Mouse (Mus musculus) adrenal gland, adult 18-20 months (tissue): ENCODE results near the gene Dhh. TPM values are rescaled to one million over a fixed set of nuclear protein-coding genes. Genes with fewer than 3 reads are reported as not detected.
A peak's percentile ranks its signal among the peaks of the same experiment; 100 is the strongest.

Experiments used
- DNase-seq, 2 experiments: peaks; one replicate each; pipeline ENCODE4 v3.0.0; 2021 to 2022; ENCODE audit warnings: low spot score in 2 of 2
- total RNA-seq, 2 experiments: library from RNA; stranded (reverse); gene quantifications; 1 replicate in 1 of 2; 2 replicates in 1 of 2; pipeline ENCODE4 v1.2.3; 2021

Gene Dhh
- total RNA-seq, 2 experiments from 2014 or later: 0.86 to 2.1 TPM

GRCm38 (mm10) chr15:98877331-98877730 lies 21.0 kb downstream of the Dhh start:
- DNase-seq: peak in 1 of 2 experiments; percentile 63

DNA sequence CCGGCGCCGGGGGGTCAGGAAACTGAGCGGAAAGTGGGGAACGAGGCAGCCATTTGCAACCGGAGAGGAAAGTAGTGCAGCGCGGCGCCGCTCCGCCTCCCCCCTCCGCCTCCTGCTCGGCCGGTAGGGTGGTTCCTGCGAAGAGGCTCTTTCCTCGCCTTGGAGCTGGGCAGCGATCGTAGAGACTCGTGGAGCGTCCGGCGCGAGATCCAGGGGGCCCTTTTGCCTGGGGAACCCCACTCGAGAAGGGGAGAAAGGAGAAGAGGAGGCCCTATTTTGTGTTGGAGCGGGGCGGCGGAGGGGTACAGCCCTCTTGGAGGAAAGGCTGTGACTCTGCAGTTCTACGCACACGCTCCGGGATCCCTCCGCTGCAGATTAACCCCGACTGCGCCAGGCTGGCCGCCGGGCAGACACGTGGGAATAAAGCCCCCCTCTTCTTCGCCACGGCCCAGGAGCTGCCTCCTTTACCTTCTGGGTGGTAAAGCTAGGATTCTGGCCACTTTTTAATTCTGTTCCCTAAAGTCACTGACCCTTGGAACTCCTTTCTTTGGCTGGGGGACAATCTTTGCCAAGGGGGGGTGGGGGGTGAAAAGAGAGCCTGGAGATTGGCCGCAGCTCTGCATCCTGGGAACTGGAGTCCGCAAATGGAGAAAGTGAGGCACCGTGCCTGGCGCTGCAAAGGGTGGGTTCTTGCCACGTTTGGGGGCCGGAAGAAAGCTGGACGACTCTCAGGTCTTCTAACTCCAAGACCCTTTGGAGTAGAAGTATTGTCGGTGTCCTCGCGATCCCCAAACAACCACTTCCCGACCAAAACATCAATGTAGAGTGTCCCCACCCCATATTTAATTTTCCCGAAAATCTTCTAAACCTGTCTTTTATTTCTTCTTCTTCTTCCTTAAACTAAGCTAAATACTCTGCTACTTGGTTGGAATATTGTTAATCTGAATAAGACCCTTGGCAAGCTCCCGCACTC lies 26.1 kb downstream of the Dhh start:
- DNase-seq: peak; percentile 85 to 88

DNA sequence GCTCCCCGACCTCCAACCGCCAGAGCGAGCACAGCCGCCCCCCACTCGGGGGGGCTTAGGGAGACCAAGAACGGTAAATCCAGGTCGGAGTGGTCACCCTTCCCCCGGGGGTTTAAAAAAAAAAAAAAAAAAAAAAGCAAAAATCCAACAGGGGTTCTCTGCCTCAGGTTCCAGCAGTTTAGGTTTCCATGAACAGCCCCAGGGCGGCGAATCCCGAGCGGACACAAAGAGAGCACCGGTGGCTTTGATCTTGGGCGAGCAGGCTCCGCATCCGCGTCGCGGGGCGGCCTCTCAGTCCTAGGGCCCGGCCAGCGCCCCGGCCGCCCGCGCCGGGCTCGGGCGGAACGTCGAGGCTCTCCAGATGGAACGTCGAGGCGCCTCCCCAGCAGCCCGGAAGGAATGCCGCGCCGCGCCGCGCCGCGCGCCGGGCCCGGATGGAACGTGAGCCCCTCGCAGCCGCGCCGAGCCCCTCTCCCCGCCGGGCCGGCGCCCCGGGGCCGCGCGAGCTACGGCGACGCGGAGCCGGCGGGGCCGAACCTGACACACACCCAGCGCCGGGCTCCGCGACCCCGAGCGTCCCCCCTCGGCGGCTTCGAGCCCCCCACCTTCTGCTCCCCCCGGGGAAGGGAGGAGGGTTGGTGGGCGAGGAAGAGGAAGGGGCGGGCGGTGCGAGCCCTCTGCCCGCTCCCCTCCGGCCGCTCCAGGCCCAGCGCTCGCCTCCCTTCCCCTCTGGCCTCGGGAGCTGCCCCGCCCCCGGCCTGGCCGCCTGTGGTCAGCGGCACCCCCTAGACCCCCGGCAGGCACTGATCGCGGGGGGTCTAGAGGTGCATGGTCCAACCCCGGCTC lies 27.0 kb downstream of the Dhh start, which contains the start of gene Kmt2d:
TSS of gene Kmt2d (minus strand) at position 135 of the 846 bp plus-strand sequence.
- peak in 1 of 2 experiments; percentile 51 for DNase-seq

GRCm38 (mm10) chr15:98870179-98871069 lies 27.9 kb downstream of the Dhh start:
- peak in 1 of 2 experiments; percentile 52 for DNase-seq

GRCm38 (mm10) chr15:98869342-98870178 lies 28.8 kb downstream of the Dhh start:
- peak in 1 of 2 experiments; percentile 28 for DNase-seq

- DNase-seq: no peak
These were observed 29.8 kb downstream of the Dhh start for GRCm38 (mm10) chr15:98868346-98869063.

GRCm38 (mm10) chr15:98867321-98867720 lies 31.0 kb downstream of the Dhh start:
- peak in 1 of 2 experiments; percentile 38 for DNase-seq

GRCm38 (mm10) chr15:98866501-98866900 lies 31.8 kb downstream of the Dhh start:
- no peak for DNase-seq

- DNase-seq: no peak
These were observed 32.6 kb downstream of the Dhh start for GRCm38 (mm10) chr15:98865771-98866170.

- no peak for DNase-seq
These were observed 33.4 kb downstream of the Dhh start for GRCm38 (mm10) chr15:98864951-98865350.

- no peak for DNase-seq
These were observed 34.8 kb downstream of the Dhh start for GRCm38 (mm10) chr15:98863451-98863958.

DNA sequence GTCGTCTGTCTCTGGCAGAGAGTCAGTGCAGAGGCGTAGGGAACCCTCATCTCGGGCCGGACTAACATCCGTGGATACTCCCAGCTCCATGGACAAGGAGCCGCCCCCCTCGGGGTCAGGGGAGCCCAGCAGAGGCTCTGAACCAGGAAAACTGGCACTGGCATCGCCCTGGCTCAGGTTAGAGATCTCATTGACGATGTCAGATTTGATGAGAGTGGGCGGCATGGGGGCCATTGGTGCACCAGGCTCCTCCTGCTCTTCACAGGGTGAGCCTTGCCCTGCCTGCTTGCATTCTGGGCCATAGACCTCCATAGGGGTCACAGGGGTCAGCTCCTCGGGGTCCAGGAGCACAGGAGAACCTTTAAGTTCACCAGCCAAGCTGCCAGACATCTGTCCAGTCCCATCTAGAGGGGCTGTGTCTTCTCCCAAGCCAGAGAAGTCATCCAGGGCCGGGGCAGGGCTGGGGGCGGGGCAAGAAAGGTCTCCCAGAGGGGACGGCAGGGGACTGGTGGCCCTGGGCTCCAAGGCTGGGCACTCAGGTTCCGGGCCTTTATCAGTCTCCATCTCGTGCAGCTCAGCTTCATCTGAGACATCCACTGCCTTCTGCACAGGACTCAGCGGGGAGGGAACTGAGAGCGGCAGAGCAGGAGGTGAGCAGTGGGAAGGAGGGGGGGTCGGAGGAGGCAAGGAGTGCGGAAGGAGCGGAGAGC lies 36.5 kb downstream of the Dhh start:
- peak in 1 of 2 experiments; percentile 27 for DNase-seq

GRCm38 (mm10) chr15:98860921-98861320 lies 37.4 kb downstream of the Dhh start:
- DNase-seq: no peak

DNA sequence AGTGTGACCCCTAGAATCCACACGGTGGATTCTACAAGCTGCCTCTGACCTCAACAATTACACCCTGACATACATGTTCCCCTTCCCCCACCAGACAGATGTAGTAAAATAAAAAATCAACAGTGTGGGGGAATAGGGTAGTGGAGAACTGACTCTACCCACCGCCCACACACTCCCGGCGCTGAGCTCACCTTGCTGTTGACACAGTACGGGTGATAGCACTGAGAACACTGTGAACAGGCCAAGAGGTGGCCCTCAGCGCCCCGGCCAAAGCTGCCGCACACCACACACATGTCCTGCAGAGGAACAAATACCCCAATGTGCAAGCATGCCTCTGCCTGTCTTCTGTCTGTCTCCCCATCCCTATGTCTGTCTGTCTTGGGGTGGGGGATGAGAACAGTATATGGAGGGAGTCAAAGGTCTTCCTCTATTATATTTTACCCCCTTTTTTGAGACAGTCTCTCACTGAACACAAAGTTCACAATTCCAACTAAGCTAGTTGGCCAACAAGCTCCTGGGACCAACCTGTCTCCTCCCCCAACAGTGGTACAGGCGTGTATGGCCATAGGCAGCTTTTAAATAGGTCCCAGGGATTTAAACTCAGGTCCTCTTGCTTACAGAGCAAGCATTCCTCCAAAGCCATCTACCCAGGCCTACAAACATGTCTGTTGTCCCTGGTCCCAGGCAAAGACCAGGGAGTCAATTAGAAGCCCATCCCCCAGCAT lies 38.9 kb downstream of the Dhh start:
- DNase-seq: no peak

GRCm38 (mm10) chr15:98854214-98854613 lies 44.1 kb downstream of the Dhh start:
- DNase-seq: no peak

DNA sequence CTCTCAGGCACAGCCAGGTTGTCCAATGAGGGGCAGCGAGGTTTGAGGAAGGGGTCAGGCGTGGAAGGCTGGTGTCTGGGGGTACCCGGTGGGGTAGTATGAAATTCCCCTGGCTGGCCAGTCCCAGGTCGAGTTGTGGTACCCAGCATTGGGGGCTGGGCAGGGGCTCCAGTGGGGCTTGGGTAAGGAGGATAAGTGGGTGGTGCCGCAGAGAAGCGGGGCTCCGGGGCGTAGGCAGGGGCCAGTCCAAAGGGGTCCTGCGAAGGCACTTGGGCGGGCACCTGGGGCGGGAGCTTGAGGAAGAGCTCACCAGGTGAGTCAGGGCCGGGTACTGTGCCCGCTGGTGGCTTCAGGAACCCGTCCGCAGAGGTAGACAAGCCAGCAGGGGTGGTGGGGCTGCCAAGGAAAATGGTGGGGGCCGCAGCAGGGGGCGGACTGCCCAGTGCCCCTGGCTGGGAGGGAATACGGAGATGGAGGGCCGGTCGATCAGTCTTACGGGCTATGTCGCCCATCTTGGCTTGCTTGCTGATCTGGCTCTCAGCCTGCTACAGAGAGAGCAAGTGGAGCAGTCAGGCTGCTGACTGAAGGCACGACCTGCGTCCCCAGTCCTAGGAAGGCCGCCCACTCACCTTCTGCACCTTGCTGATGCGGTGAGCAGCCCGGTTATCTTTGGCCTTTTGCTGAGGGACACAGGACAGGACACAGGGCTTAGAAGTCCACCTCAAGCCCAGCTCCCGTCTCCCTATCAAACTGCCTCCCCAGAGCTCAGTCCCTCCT lies 45.0 kb downstream of the Dhh start:
- DNase-seq: no peak

- DNase-seq: no peak
These were observed 45.6 kb downstream of the Dhh start for GRCm38 (mm10) chr15:98852733-98853132.
